Mouse (Mus musculus) ES-Bruce4 (cell line): ENCODE data around the gene Dxo.

Source experiments
- CTCF ChIP-seq: IDR thresholded peaks from one replicate; pipeline ENCODE4 v1.8.1; 2011; ENCODE audit warnings: low read depth, low read length
- EP300 ChIP-seq: IDR thresholded peaks from 2 replicates; pipeline ENCODE4 v1.6.1; 2011; ENCODE audit warnings: low read depth, low read length; ENCODE audit not compliant: insufficient read depth

GRCm38 (mm10) chr17:34854761-34855160 is 17.9 kb downstream of the Dxo start:
- TF ChIP-seq CTCF, result no peak
- no peak for TF ChIP-seq EP300
